Mouse (Mus musculus): ENCODE measurements around the gene Vps8. TPM values are rescaled to one million over a fixed set of nuclear protein-coding genes. Genes with fewer than 3 reads are reported as not detected.
A peak's percentile ranks its signal among the peaks of the same experiment; 100 is the strongest.

Gene Vps8
- polyA plus RNA-seq, 1 experiment, result 15.3 TPM

- H3K27ac ChIP-seq (ENCODE audit: control insufficient read depth, insufficient read depth, low read length), result no peak overlapping the region
- TF ChIP-seq POLR2A (IDR thresholded peaks at IDR 0.05; ENCODE audit: control insufficient read depth, extremely low read depth, insufficient read depth, low read length, poor library complexity) (no peak), CTCF (IDR thresholded peaks at IDR 0.05; ENCODE audit: borderline replicate concordance, control insufficient read depth, extremely low read depth, insufficient read depth, low read length, poor library complexity) (no peak)
- no peaks in the 10 kb centered on the region for H3K4me1 ChIP-seq (replicated peaks; ENCODE audit: control insufficient read depth, insufficient read depth, low read length)
- no peaks in the 10 kb centered on the region for H3K27me3 ChIP-seq (ENCODE audit: control insufficient read depth, insufficient read depth, low read length)
- DNase-seq, result no peak
- no peaks in the 10 kb centered on the region for H3K36me3 ChIP-seq (ENCODE audit: control insufficient read depth, insufficient read depth, low read length)
- no peak overlapping the region for H3K4me3 ChIP-seq (ENCODE audit: control insufficient read depth, insufficient read depth, low read length)
- WGBS, result 69% methylated on average over 3 of the region's 3 CpGs
Measured at GRCm38 (mm10) chr16:21413819-21414218, 9.1 kb upstream of the Vps8 start.

- TF ChIP-seq POLR2A (IDR thresholded peaks at IDR 0.05; ENCODE audit: control insufficient read depth, extremely low read depth, insufficient read depth, low read length, poor library complexity), result no peak
- no peak for TF ChIP-seq CTCF (IDR thresholded peaks at IDR 0.05; ENCODE audit: borderline replicate concordance, control insufficient read depth, extremely low read depth, insufficient read depth, low read length, poor library complexity)
- Histone ChIP-seq H3K27me3 (ENCODE audit: control insufficient read depth, insufficient read depth, low read length) (no peaks in the 10 kb centered on the region), H3K4me1 (replicated peaks; ENCODE audit: control insufficient read depth, insufficient read depth, low read length) (no peaks in the 10 kb centered on the region), H3K36me3 (ENCODE audit: control insufficient read depth, insufficient read depth, low read length) (no peaks in the 10 kb centered on the region), H3K4me3 (ENCODE audit: control insufficient read depth, insufficient read depth, low read length) (no peak overlapping the region), H3K27ac (ENCODE audit: control insufficient read depth, insufficient read depth, low read length) (no peak overlapping the region; the same call in 1 of the 2 replicates)
- no peak for DNase-seq
- 96% methylated on average over 8 of the region's 8 CpGs for WGBS
Measured at GRCm38 (mm10) chr16:21415128-21415527, 7.8 kb upstream of the Vps8 start.

- TF ChIP-seq POLR2A (IDR thresholded peaks at IDR 0.05; ENCODE audit: control insufficient read depth, extremely low read depth, insufficient read depth, low read length, poor library complexity), result no peak
- TF ChIP-seq CTCF (IDR thresholded peaks at IDR 0.05; ENCODE audit: borderline replicate concordance, control insufficient read depth, extremely low read depth, insufficient read depth, low read length, poor library complexity), result no peak
- Histone ChIP-seq H3K4me1 (replicated peaks; ENCODE audit: control insufficient read depth, insufficient read depth, low read length) (no peaks in the 10 kb centered on the region), H3K36me3 (ENCODE audit: control insufficient read depth, insufficient read depth, low read length) (no peaks in the 10 kb centered on the region), H3K27me3 (ENCODE audit: control insufficient read depth, insufficient read depth, low read length) (no peaks in the 10 kb centered on the region), H3K4me3 (ENCODE audit: control insufficient read depth, insufficient read depth, low read length) (no peak overlapping the region), H3K27ac (ENCODE audit: control insufficient read depth, insufficient read depth, low read length) (no peak overlapping the region)
- DNase-seq, result no peak
- 80% methylated on average over 5 of the region's 5 CpGs for WGBS
Measured at GRCm38 (mm10) chr16:21418012-21418411, 4.9 kb upstream of the Vps8 start.

GRCm38 (mm10) chr16:21423546-21423910, 610 bp downstream of the Vps8 start:
- 0% methylated on average over 10 of the region's 10 CpGs for WGBS
- TF ChIP-seq CTCF (IDR thresholded peaks at IDR 0.05; ENCODE audit: borderline replicate concordance, control insufficient read depth, extremely low read depth, insufficient read depth, low read length, poor library complexity), result no peak
- no peak for TF ChIP-seq POLR2A (IDR thresholded peaks at IDR 0.05; ENCODE audit: control insufficient read depth, extremely low read depth, insufficient read depth, low read length, poor library complexity)
- Histone ChIP-seq H3K4me3 (ENCODE audit: control insufficient read depth, insufficient read depth, low read length) (peak overlapping the region; percentile 56), H3K4me1 (replicated peaks; ENCODE audit: control insufficient read depth, insufficient read depth, low read length) (0 out of 2 replicates have a peak, but pooled peaks cover 3% of the 10 kb centered on the region), H3K36me3 (ENCODE audit: control insufficient read depth, insufficient read depth, low read length) (no peaks in the 10 kb centered on the region), H3K27me3 (ENCODE audit: control insufficient read depth, insufficient read depth, low read length) (no peaks in the 10 kb centered on the region), H3K27ac (ENCODE audit: control insufficient read depth, insufficient read depth, low read length) (no peak overlapping the region)
- no peak for DNase-seq

GRCm38 (mm10) chr16:21428131-21428530, 5.2 kb downstream of the Vps8 start:
- Histone ChIP-seq H3K36me3 (ENCODE audit: control insufficient read depth, insufficient read depth, low read length) (no peaks in the 10 kb centered on the region), H3K4me1 (replicated peaks; ENCODE audit: control insufficient read depth, insufficient read depth, low read length) (0 out of 2 replicates have a peak, but pooled peaks cover 3% of the 10 kb centered on the region), H3K27me3 (ENCODE audit: control insufficient read depth, insufficient read depth, low read length) (no peaks in the 10 kb centered on the region), H3K4me3 (ENCODE audit: control insufficient read depth, insufficient read depth, low read length) (no peak overlapping the region), H3K27ac (ENCODE audit: control insufficient read depth, insufficient read depth, low read length) (no peak overlapping the region)
- TF ChIP-seq POLR2A (IDR thresholded peaks at IDR 0.05; ENCODE audit: control insufficient read depth, extremely low read depth, insufficient read depth, low read length, poor library complexity) (no peak), CTCF (IDR thresholded peaks at IDR 0.05; ENCODE audit: borderline replicate concordance, control insufficient read depth, extremely low read depth, insufficient read depth, low read length, poor library complexity) (no peak)
- DNase-seq, result no peak
- WGBS, result 91% methylated on average over 5 of the region's 5 CpGs

- 90% methylated on average over 2 of the region's 2 CpGs for WGBS
Measured at GRCm38 (mm10) chr16:21430377-21431060, 7.6 kb downstream of the Vps8 start.

More at GRCm38 (mm10) chr16:21430377-21431060, 7.6 kb downstream of the Vps8 start:
- H3K36me3 ChIP-seq (ENCODE audit: control insufficient read depth, insufficient read depth, low read length), result no peaks in the 10 kb centered on the region
- H3K27ac ChIP-seq (ENCODE audit: control insufficient read depth, insufficient read depth, low read length), result no peak overlapping the region
- H3K27me3 ChIP-seq (ENCODE audit: control insufficient read depth, insufficient read depth, low read length), result no peaks in the 10 kb centered on the region
- TF ChIP-seq POLR2A (IDR thresholded peaks at IDR 0.05; ENCODE audit: control insufficient read depth, extremely low read depth, insufficient read depth, low read length, poor library complexity), result no peak
- no peak for TF ChIP-seq CTCF (IDR thresholded peaks at IDR 0.05; ENCODE audit: borderline replicate concordance, control insufficient read depth, extremely low read depth, insufficient read depth, low read length, poor library complexity)
- no peak overlapping the region for H3K4me3 ChIP-seq (ENCODE audit: control insufficient read depth, insufficient read depth, low read length)
- DNase-seq, result no peak
- H3K4me1 ChIP-seq (replicated peaks; ENCODE audit: control insufficient read depth, insufficient read depth, low read length), result no peaks in the 10 kb centered on the region
